Mouse (Mus musculus) kidney, postnatal 4 days (tissue): ENCODE data around the gene Ptprcap.
"Not testable (repeated sequence)": the region's sequence is repeated elsewhere in the genome, so short reads cannot be mapped to it uniquely, and the experiment has no call there.

Experiments used
- DNase-seq, 2 experiments: peaks; one replicate each; pipeline ENCODE4 v3.0.0; 2021; ENCODE audit warnings: mixed read lengths in 2 of 2

Ptprcap gene

GRCm38 (mm10) chr19:4125741-4126696, 27.4 kb upstream of the Ptprcap start, which contains the start of gene Aip:
TSS of gene Aip (minus strand) at chr19:4125858.
- DNase-seq = peak; percentile 99 to 100

- peak; percentile 40 to 48 for DNase-seq
Measured at GRCm38 (mm10) chr19:4126759-4127495, 26.5 kb upstream of the Ptprcap start.

GRCm38 (mm10) chr19:4129462-4129861, 23.9 kb upstream of the Ptprcap start:
- DNase-seq = no peak

- no peak for DNase-seq
Measured at GRCm38 (mm10) chr19:4130106-4130505, 23.3 kb upstream of the Ptprcap start.

GRCm38 (mm10) chr19:4131075-4131474, 22.3 kb upstream of the Ptprcap start:
- DNase-seq = no peak

GRCm38 (mm10) chr19:4131768-4132167, 21.6 kb upstream of the Ptprcap start:
- no peak for DNase-seq

- no peak for DNase-seq
Measured at GRCm38 (mm10) chr19:4134354-4134753, 19.1 kb upstream of the Ptprcap start.

- not testable (repeated sequence) for DNase-seq
Measured at GRCm38 (mm10) chr19:4135229-4135962, 18.0 kb upstream of the Ptprcap start.

- not testable (repeated sequence) for DNase-seq
Measured at GRCm38 (mm10) chr19:4135963-4136345, 17.4 kb upstream of the Ptprcap start.

GRCm38 (mm10) chr19:4136463-4136862, 16.9 kb upstream of the Ptprcap start:
- no peak for DNase-seq

GRCm38 (mm10) chr19:4137913-4138312, 15.5 kb upstream of the Ptprcap start:
- DNase-seq = no peak

GRCm38 (mm10) chr19:4139446-4139845, 14.0 kb upstream of the Ptprcap start, which contains the start of gene Gpr152:
TSS of gene Gpr152 (plus strand) at chr19:4139787.
- DNase-seq = no peak

GRCm38 (mm10) chr19:4140147-4140546, 13.3 kb upstream of the Ptprcap start:
- no peak for DNase-seq

- no peak for DNase-seq
Measured at GRCm38 (mm10) chr19:4142416-4143173, 10.8 kb upstream of the Ptprcap start.

- DNase-seq = no peak
Measured at GRCm38 (mm10) chr19:4143759-4144268, 9.6 kb upstream of the Ptprcap start, which contains the start of gene Cabp4. TSS of gene Cabp4 (minus strand) at chr19:4144033.

GRCm38 (mm10) chr19:4144550-4145498, 8.6 kb upstream of the Ptprcap start:
- DNase-seq = no peak

- DNase-seq = no peak
Measured at GRCm38 (mm10) chr19:4145936-4146335, 7.5 kb upstream of the Ptprcap start.

GRCm38 (mm10) chr19:4146366-4147021, 6.9 kb upstream of the Ptprcap start:
- no peak for DNase-seq

- no peak for DNase-seq
Measured at GRCm38 (mm10) chr19:4147022-4147405, 6.4 kb upstream of the Ptprcap start.
